Mouse (Mus musculus) spleen, adult 2 months (tissue): ENCODE measurements around the gene Stk11ip.

ENCODE experiments used
- CTCF ChIP-seq: fragments of 200-500 bp; IDR thresholded peaks from 2 replicates; pipeline ENCODE4 v1.5.1; 2011; ENCODE audit warnings: mild to moderate bottlenecking, inconsistent platforms; ENCODE audit not compliant: insufficient read depth, insufficient read length, insufficient replicate concordance; ENCODE audit errors: extremely low read depth
- POLR2A ChIP-seq: fragments of 200-500 bp; IDR thresholded peaks from 2 replicates; pipeline ENCODE4 v1.6.1; 2011; ENCODE audit warnings: low read depth, low read length, inconsistent platforms

GRCm38 (mm10) chr1:75582625-75582956, 61.3 kb downstream of the Stk11ip start:
- TF ChIP-seq CTCF = no peak
- TF ChIP-seq POLR2A = no peak
